Mouse (Mus musculus) limb, embryonic 15.5 days (tissue): Measurements from ENCODE around the gene Hexa. TPM values are rescaled to one million over a fixed set of nuclear protein-coding genes. Genes with fewer than 3 reads are reported as not detected.

Experiments used
- ATAC-seq: fragments of 200-750 bp; cut with Nextera tagmentation; 2 replicates; pipeline ENCODE4 v1.8.0; 2017; ENCODE audit warnings: low read depth, moderate TSS enrichment; ENCODE audit not compliant: insufficient number of reproducible peaks, low FRiP score, low TSS enrichment
- H3K27ac ChIP-seq: fragments of 300-500 bp; sonication (generic); 2 replicates; pipeline ENCODE4 v1.5.1; 2015; ENCODE audit warnings: moderate library complexity, mild to moderate bottlenecking, inconsistent platforms
- H3K27me3 ChIP-seq: fragments of 300-500 bp; sonication (generic); 2 replicates; pipeline ENCODE4 v1.6.1; 2015; ENCODE audit warnings: inconsistent platforms
- H3K36me3 ChIP-seq: fragments of 300-500 bp; sonication (generic); 2 replicates; pipeline ENCODE4 v1.6.1; 2015; ENCODE audit warnings: inconsistent platforms
- H3K4me1 ChIP-seq: fragments of 300-500 bp; sonication (generic); 2 replicates; pipeline ENCODE4 v1.6.1; 2015; ENCODE audit warnings: inconsistent platforms
- H3K4me2 ChIP-seq: fragments of 300-500 bp; sonication (generic); 2 replicates; pipeline ENCODE4 v1.6.1; 2015; ENCODE audit warnings: mild to moderate bottlenecking, inconsistent platforms
- H3K4me3 ChIP-seq: fragments of 300-500 bp; sonication (generic); 2 replicates; pipeline ENCODE4 v1.5.1; 2015; ENCODE audit warnings: mild to moderate bottlenecking, inconsistent platforms
- H3K9ac ChIP-seq: fragments of 300-500 bp; sonication (generic); 2 replicates; pipeline ENCODE4 v1.6.1; 2015; ENCODE audit warnings: inconsistent platforms
- H3K9me3 ChIP-seq: fragments of 300-500 bp; sonication (generic); 2 replicates; pipeline ENCODE4 v1.6.1; 2016; ENCODE audit warnings: inconsistent platforms
- WGBS: fragments of 180-500 bp; shearing (Covaris S2); methylation state at CpG from one replicate; pipeline ENCODE4 v1.1.7; 2015; 5-methylcytosine and 5-hydroxymethylcytosine counted together
- polyA plus RNA-seq: library from polyadenylated mRNA; unstranded; fragments of >200 nt; fragmentation: Nextera tagmentation; extraction: Ambion mirVana; gene quantifications from 2 replicates; pipeline ENCODE4 v1.2.1, GENCODE M21; 2015

The Hexa gene
- polyA plus RNA-seq, 1 experiment from 2014 or later = 89.9 TPM

DNA sequence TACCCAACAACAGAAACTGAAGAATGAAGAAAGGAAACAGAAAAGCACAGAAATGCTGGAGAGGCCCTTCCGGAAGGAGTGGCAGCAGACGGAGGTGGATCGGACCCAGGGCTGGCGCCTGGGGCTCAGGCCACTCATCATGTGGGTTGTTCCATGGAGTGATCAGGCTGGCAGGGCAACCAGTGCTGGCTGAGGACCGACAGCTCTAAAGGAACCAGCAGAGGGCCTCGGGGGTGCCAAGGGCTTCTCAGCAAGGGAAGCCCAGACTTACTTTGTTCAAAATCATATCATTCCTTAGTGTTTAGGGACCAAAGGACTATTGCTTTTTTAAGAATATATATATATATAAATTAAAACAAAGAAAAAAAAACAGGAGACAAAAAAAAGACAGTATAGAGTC lies 66.6 kb downstream of the Hexa start:
- H3K4me1 ChIP-seq = 0 out of 2 replicates have a peak, but pooled peaks cover 2% of the 10 kb centered on the region
- H3K9me3 ChIP-seq = no peaks in the 10 kb centered on the region
- no peak for ATAC-seq
- no peak overlapping the region for H3K4me3 ChIP-seq
- 56% methylated on average over 6 of the region's 6 CpGs for WGBS
- no peaks in the 10 kb centered on the region for H3K36me3 ChIP-seq
- no peak overlapping the region for H3K9ac ChIP-seq
- H3K27ac ChIP-seq = no peak overlapping the region
- no peak overlapping the region for H3K4me2 ChIP-seq
- H3K27me3 ChIP-seq = peaks cover 15% of the 10 kb centered on the region

DNA sequence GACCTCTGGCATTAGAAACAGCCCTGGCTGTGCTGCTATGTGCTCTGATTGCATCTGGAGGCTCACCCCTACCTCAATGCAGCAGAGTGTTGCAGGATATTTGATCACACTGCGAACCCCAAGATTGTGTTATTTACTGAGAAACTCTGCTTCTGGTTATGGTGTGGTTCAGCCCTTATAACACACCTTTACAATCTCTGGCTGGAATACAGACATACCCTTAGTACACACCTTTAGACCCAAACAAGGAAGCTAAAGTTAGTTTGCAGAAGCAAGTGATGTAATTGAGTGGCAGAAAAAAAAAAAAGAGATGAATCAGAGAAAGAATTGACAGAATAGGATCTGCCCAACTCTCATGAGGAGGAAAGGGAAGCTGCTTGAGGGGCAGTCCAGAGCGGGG lies 71.6 kb downstream of the Hexa start:
- no peak overlapping the region for H3K4me2 ChIP-seq
- 72% methylated on average over 2 of the region's 2 CpGs for WGBS
- no peaks in the 10 kb centered on the region for H3K27me3 ChIP-seq
- ATAC-seq = no peak
- H3K4me3 ChIP-seq = no peak overlapping the region
- no peaks in the 10 kb centered on the region for H3K36me3 ChIP-seq
- H3K9me3 ChIP-seq = no peaks in the 10 kb centered on the region
- H3K9ac ChIP-seq = no peak overlapping the region
- H3K4me1 ChIP-seq = no peaks in the 10 kb centered on the region
- H3K27ac ChIP-seq = no peak overlapping the region

Other genes with a start within 250 kb of the Hexa start
- gene Adpgk, start 248.0 kb upstream of the Hexa start, polyA plus RNA-seq = 42.8 and 44.3 TPM in 2 replicates
- 12.7 and 17.5 TPM in 2 replicates for gene Bbs4, start 186.0 kb upstream of the Hexa start, polyA plus RNA-seq
- gene Arih1, start 52.9 kb upstream of the Hexa start, polyA plus RNA-seq = 13.0 and 15.0 TPM in 2 replicates
- gene Tmem202, start 307 bp downstream of the Hexa start, polyA plus RNA-seq = 0.27 TPM in 1 of 2 replicates, not detected in the other
- 0.09 and 0.10 TPM in 2 replicates for gene Celf6, start 38.4 kb downstream of the Hexa start, polyA plus RNA-seq
- gene Parp6, start 77.7 kb downstream of the Hexa start, polyA plus RNA-seq = 22.5 and 27.8 TPM in 2 replicates
- gene Pkm, start 116.8 kb downstream of the Hexa start, polyA plus RNA-seq = 1,195 and 1,260 TPM in 2 replicates
- 4.4 and 5.0 TPM in 2 replicates for gene Gramd2, start 140.6 kb downstream of the Hexa start, polyA plus RNA-seq
- gene Senp8, start 211.2 kb downstream of the Hexa start, polyA plus RNA-seq = 9.2 and 9.9 TPM in 2 replicates
- gene Myo9a, start 211.4 kb downstream of the Hexa start, polyA plus RNA-seq = 12.8 and 15.9 TPM in 2 replicates